Mouse (Mus musculus): ENCODE data around the gene Pdcd10.

The Pdcd10 gene

GRCm38 (mm10) chr3:75556695-75557291 lies at the start of gene Pdcd10:
Gene Pdcd10, minus strand, starts transcription at chr3:75556856.
- peak; percentile 99 for DNase-seq

DNA sequence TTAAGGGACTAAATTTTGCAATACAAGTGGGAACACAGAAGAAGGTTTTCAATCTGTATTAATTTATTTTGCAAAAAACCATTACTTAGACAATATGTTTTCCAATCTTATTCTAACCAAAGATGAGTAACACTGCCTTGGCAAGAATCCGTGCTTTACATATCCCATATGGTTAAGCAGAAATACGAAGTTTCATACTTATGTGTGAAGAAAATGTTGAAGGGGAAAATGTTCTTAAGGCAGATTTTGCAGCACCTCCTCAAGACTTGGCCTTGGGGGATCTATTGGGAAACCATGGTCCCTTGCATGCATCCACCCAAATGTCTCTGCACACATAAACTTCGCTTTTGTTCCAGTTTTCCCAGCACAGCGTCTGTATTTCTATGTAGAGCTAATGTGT lies 28.2 kb upstream of the Pdcd10 start:
- DNase-seq: no peak

DNA sequence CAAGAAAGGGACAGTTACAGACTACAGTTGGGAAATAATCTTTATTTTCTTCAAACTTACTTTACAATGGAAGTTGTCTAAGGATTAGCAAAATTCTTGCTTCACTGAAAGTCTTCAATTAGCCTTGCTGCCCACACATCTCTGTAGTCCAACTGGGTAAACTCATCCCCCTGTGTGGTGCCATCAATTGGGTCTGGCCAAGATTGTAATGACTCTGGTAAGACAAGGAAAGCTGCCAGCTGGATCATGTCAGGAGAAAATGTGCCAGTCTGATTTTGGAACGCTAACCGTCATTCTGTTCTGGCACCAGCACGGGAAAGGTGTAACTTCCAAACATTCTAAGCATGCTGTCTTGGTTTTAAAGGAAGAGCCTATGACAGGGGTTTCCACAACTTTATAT lies 26.6 kb upstream of the Pdcd10 start:
- no peak for DNase-seq

DNA sequence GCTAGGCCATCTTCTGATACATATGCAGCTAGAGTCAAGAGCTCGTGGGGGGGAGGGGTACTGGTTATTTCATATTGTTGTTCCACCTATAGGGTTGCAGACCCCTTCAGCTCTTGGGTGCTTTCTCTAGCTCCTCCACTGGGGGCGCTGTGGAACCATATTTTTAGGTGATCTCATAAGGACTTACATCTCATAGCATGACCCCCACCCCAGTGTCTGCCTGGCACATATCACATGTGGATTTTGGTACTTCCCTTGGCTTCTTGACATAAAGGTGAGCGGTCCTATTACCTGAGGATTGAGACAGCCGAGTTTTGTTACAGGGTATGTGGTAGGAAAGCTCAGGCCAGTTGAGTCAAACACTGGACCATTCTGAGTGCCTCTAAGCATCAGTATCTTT lies 22.7 kb upstream of the Pdcd10 start:
- peak in 1 of 2 experiments; percentile 21 for DNase-seq

GRCm38 (mm10) chr3:75575582-75575981 lies 18.9 kb upstream of the Pdcd10 start:
- DNase-seq: no peak

DNA sequence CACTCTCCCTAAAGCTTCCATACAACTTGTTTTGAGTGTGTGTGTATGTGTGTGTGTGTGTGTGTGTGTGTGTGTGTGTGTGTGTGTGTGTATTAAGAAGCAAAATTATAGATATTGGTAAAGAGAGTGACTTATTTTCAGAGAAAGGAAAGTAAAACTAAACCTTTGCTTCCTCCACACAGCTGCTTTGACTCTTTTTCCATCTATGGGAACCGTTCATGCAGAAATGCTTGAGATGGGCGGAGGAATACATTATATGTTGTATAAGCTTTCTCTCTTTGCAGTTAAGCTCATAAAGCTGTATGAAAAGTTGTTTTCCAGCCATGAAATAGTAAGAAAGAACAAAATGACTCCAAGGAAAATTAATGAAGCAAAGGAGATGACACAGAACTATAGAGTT lies 17.4 kb upstream of the Pdcd10 start:
- no peak for DNase-seq

GRCm38 (mm10) chr3:75557292-75557691 lies 636 bp upstream of the Pdcd10 start, which contains the start of gene Serpini1:
Gene Serpini1, plus strand, starts transcription at chr3:75557547.
- peak; percentile 89 to 91 for DNase-seq

DNA sequence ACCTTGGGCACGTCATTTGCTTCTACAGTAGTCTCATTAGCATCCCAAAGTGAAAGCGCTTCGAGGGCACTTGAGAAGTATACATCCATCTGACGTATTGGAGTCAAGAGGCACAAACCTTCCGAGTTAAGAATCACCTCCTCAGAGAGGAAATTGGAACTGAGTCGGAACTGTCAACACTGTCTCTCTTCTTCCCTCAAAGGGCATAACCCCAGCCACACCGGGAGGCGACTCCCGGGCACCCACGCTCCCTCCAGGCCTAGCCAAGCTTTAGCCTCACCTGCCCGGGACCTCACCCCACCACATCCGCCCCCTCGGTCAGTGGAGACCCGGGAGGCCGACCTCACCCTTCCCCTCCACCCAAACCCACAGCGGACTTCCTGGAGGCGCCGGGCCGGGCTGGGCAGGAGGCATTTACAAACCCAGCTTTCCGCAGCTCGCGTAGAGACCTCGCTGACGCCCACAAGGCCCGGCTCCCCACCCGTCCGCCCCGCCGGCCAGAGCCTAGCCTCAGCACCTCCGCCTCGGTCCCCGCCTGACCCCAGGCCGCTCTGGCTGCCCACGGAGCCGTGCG lies 448 bp downstream of the Pdcd10 start:
- no peak for DNase-seq

DNA sequence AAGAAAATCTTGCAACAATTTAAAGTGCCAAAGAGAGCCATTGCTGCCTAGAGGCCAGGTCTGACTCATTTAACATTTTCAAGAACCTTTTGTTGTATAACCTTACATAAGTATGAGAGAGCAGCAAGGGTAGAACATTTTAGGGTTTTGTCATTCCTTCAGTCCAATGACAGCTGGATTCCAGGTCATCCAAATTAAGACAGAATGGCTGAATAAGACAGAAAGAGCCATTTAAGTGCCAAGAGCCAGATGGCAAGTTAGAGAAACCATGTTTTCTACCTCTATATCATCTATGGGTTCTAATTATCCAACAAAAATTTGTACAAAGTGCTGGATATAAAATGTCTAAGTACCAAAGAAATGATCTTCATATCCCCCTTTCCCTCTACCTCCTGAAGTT lies 5.4 kb downstream of the Pdcd10 start:
- no peak for DNase-seq

- DNase-seq: no peak
These were observed 12.4 kb downstream of the Pdcd10 start for GRCm38 (mm10) chr3:75544287-75544686.

DNA sequence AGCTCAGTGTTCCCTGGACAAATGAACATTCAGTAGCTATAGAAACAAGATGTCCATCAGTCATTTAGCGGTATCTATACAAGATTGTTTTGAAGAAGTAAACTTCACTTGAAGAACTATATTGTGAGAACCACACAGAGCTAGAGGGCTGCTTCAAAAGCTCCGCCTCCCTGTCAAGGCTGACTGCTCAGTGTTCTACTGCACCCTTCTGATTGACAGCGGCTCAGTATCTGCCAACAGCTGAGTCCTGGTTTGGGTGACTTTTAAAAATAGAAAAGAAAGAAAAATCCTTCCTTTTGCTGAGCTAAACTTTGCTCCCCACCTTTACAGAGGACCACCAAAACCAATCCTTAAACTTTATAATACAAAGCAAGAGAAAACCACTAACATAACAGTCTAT lies 13.8 kb downstream of the Pdcd10 start:
- DNase-seq: no peak

DNA sequence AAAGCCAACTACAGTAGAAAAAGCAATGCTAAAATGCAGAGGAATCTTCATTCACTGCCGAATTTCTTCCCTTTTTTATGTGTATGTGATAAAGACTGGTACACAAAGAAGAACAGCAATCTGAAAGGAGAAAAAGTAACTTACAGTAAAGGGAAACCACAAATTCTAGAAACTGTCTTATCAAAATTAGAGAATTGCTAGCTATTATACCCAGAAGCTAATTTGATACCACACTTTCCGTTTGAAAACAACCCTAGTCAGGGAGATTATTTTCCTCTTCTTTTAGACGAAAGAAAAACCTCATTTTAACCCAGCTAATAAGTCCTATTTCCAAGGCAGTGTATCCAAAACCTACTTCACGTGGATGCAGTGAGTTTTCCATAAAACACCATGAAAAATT lies 15.4 kb downstream of the Pdcd10 start:
- no peak for DNase-seq

- no peak for DNase-seq
These were observed 22.4 kb downstream of the Pdcd10 start for GRCm38 (mm10) chr3:75534045-75534834.

- no peak for DNase-seq
These were observed 25.6 kb downstream of the Pdcd10 start for GRCm38 (mm10) chr3:75531074-75531473.

DNA sequence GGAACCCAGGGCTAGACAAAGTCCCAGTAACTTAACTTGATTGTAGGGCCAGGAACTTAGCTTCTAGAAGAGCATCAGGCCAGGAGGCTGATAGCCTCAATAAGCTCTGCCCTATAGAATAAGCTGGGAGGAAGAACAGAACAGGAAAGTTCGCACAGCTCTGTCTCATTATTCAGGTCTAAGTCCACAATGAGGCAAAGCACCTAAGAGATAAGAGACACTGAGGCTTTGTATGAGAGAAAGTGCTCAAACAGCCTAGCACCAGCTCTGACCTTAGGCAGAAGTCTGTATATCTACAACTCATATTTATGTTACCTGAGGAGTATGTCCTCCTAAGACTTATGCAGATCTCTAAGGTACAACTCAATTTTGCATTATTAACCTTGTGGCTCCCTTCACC lies 34.1 kb downstream of the Pdcd10 start:
- DNase-seq: no peak

DNA sequence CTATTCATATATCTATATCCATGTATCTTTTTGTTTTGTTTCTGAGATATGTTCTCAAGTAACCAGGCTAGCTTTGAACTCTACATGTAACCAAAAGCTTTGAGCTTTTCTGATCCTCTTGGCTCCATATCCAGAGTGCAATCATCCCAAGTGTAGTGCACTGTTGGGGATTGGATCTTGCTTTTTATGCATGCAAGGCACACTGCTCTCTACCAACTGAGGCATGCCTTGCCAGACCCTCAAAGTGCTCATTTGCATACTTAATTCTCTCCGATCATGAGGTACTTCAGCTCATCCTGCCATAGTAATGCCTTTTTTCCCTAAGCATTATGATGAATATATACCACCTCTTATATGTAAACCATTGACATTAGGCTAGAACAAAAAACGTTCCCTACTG lies 35.3 kb downstream of the Pdcd10 start:
- no peak for DNase-seq

GRCm38 (mm10) chr3:75517631-75518250 lies 38.9 kb downstream of the Pdcd10 start:
- peak in 1 of 2 experiments; percentile 41 for DNase-seq

DNA sequence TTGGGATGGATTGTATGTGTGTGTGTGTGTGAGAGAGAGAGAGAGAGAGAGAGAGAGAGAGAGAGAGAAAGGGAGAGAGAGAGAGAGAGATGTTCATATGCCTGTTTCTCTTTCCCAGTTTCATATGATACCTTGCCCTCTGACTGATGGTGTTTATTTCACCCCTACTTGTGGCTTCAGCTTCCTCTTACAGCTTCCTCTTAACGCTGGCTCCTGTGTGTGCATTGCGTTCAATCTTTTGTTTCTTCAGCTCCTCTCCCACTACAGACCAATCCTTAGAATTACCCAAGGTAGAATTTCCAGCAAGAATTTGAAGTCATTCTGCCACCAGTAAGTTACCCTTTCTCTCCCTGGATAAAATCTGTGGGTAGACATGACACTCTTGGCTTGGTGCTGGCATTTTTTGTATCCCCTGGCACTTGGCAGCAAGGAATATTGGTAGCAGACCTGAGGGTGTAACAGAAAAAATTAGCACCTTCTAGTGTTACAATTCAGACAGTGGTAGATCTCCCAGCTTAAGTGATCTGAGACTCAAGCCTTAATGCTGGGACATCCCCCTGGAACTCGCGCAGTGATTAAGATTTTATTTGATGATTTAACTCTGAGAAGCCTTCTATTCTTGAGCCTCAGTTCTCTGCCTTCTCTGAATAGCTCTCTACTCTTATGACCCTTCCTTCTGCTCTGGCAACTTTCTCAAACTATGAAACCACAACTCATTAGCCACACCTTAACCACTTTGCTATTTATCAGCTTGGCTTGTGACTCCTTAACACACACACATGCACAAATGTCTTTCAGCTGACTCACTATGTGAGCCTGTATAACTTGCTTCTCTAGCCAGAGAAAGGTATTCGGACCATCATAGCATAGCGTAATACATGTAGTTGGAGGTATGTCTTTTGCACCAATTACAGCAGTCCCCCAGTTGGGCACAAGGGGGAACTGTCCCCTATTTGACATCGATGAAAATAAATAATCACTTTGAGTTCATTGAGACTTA lies 57.4 kb downstream of the Pdcd10 start:
- no peak for DNase-seq

- no peak for DNase-seq
These were observed 63.7 kb downstream of the Pdcd10 start for GRCm38 (mm10) chr3:75492913-75493312.

DNA sequence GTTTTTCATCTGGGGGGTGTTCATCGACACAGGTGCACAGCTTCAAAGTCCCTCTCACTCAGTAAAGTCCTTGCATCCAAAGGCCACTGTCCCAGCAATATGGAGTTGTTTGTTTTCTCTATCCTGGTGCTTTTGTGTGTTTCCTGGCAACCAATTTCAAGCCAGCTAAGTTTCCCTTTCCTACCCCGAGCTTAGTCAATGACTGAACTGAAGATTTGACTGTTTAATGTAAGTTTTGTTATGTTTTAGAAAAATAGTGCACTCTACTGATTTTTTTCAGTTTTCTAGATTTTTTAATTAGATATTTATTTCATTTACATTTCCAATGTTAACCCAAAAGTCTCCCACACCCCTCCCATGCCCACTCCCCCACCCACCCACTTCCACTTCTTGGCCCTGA lies 74.6 kb downstream of the Pdcd10 start, which contains the start of gene Wdr49:
Wdr49 (minus strand) TSS at position 101 of the 400 bp plus-strand sequence.
- DNase-seq: no peak

DNA sequence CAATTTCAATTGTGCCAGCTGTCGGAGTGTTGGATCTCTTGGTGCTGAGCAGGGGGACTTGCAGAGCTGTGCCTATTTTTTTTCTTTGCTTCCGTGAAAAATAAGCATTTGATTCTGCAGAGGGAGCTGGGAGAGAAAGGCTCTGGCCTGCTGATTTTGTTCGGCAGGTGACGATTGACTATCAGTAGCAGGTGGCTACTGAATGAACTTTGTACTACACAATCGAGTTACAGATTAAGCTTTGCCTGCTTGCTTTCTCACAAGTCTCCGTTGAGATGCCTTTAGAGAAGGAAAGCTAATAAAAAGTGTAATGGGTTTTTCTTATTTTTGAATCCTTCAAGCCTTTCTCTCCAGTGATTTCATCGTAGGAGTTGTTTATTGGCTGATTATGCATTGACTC lies 81.5 kb downstream of the Pdcd10 start:
- no peak for DNase-seq

- DNase-seq: no peak
These were observed 82.0 kb downstream of the Pdcd10 start for GRCm38 (mm10) chr3:75474657-75475056.
